Mouse (Mus musculus) liver, postnatal 0 days (tissue): ENCODE measurements around the gene Plekhj1. TPM values are rescaled to one million over a fixed set of nuclear protein-coding genes. Genes with fewer than 3 reads are reported as not detected.

Experiments used
- ATAC-seq: fragments of 200-750 bp; cut with Nextera tagmentation; 2 replicates; pipeline ENCODE4 v1.8.0; 2017; ENCODE audit warnings: mild to moderate bottlenecking, moderate library complexity
- DNase-seq: peaks from one replicate; pipeline ENCODE4 v3.0.0-alpha.2; 2016
- H3K27ac ChIP-seq: fragments of 300-500 bp; sonication (generic); 2 replicates; pipeline ENCODE4 v1.5.1; 2014; ENCODE audit warnings: antibody characterized with exemption, moderate library complexity, mild to moderate bottlenecking, low read depth
- H3K27me3 ChIP-seq: fragments of 300-500 bp; sonication (generic); 2 replicates; pipeline ENCODE4 v1.6.1; 2014; ENCODE audit warnings: low read length, control low read depth, mixed read lengths; ENCODE audit not compliant: insufficient read depth
- H3K36me3 ChIP-seq: fragments of 300-500 bp; sonication (generic); replicated peaks from 2 replicates; pipeline ENCODE4 v1.6.1; 2014; ENCODE audit warnings: mild to moderate bottlenecking, control low read depth, low read length, moderate library complexity, mixed read lengths; ENCODE audit not compliant: insufficient read depth
- H3K4me1 ChIP-seq: fragments of 300-500 bp; sonication (generic); 2 replicates; pipeline ENCODE4 v1.6.1; 2014; ENCODE audit warnings: antibody characterized with exemption, mild to moderate bottlenecking, control low read depth; ENCODE audit not compliant: insufficient read depth
- H3K4me2 ChIP-seq: fragments of 300-500 bp; sonication (generic); 2 replicates; pipeline ENCODE4 v1.6.1; 2014; ENCODE audit warnings: low read depth, mild to moderate bottlenecking, low read length, moderate library complexity, mixed read lengths
- H3K4me3 ChIP-seq: fragments of 300-500 bp; sonication (generic); 2 replicates; pipeline ENCODE4 v1.5.1; 2014; ENCODE audit warnings: low read depth, low read length
- H3K9ac ChIP-seq: fragments of 300-500 bp; sonication (generic); replicated peaks from 2 replicates; pipeline ENCODE4 v1.6.1; 2014; ENCODE audit warnings: mild to moderate bottlenecking, moderate library complexity
- H3K9me3 ChIP-seq: fragments of 300-500 bp; sonication (generic); 2 replicates; pipeline ENCODE4 v1.6.1; 2016; ENCODE audit warnings: mild to moderate bottlenecking, control low read depth, low read length, mixed read lengths
- CTCF ChIP-seq: sonication (generic); IDR thresholded peaks from 2 replicates; pipeline ENCODE4 v1.5.1; 2016; ENCODE audit warnings: antibody characterized with exemption, low read depth
- EP300 ChIP-seq: IDR thresholded peaks from 2 replicates; pipeline ENCODE4 v1.6.1; 2016; ENCODE audit warnings: antibody characterized with exemption, low read depth, mild to moderate bottlenecking
- WGBS: fragments of 180-500 bp; shearing (Covaris S2); extraction: QIAGEN DNeasy Blood & Tissue Kit; methylation state at CpG from one replicate; pipeline ENCODE4 v1.1.7; 2014; ENCODE audit not compliant: insufficient replicate concordance; 5-methylcytosine and 5-hydroxymethylcytosine counted together
- microRNA counts: library from miRNA; unstranded; fragments of <30 nt; microRNA quantifications from one replicate; lab custom pipeline; 2015
- microRNA-seq: library from miRNA; unstranded; fragments of <30 nt; microRNA quantifications from one replicate; pipeline ENCODE4, GENCODE M21; 2016
- polyA plus RNA-seq: library from polyadenylated mRNA; unstranded; fragments of >200 nt; fragmentation: Nextera tagmentation; extraction: Ambion mirVana; gene quantifications from 2 replicates; pipeline ENCODE4 v1.2.1, GENCODE M21; 2015

Gene Plekhj1
- polyA plus RNA-seq, 1 experiment from 2014 or later, result 42.0 TPM

DNA sequence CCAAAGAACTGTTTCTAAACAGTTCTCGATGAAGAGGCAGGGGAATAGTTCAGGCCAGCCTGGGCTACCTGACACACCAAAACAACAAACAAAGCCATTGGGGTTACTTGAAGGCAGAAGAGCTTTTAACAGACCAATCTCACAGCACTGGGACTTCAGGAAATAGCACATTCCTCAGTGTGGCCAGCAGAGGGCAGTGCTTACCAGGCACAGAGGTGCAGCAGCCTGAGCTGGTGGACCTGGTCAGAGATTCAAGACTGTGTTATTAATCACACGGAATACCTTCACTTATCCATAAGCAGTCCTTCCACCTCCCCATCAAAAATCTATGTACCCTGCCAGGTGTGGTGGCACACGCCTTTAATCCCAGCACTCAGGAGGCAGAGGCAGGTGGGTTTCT, 51.0 kb downstream of the Plekhj1 start:
- Histone ChIP-seq H3K9ac (no peak overlapping the region), H3K9me3 (no peaks in the 10 kb centered on the region), H3K27me3 (no peaks in the 10 kb centered on the region), H3K4me3 (no peak overlapping the region), H3K36me3 (no peaks in the 10 kb centered on the region), H3K27ac (no peak overlapping the region), H3K4me2 (no peak overlapping the region), H3K4me1 (peaks cover 23% of the 10 kb centered on the region)
- ATAC-seq (no peak), DNase-seq (peak; percentile 86)
- WGBS, result 9% methylated on average over 3 of the region's 3 CpGs
- TF ChIP-seq CTCF (peak; percentile 99), EP300 (no peak)

MicroRNAs within 50 kb of the gene (microRNA counts, 519-probe panel; counts per million panel counts)
- microRNA mmu-miR-1982 (lab: Ali Mortazavi, UCI), result not detected

Small RNAs within 50 kb of the gene (microRNA-seq; reads per million reads assigned to microRNA genes)
- 9.7 reads per million, percentile 17 among the genes with 10 or more reads in this experiment for gene Mir1982

Other genes with a start within 250 kb of the Plekhj1 start
- gene Rexo1, start 237.1 kb downstream of the Plekhj1 start, polyA plus RNA-seq, result 7.4 and 8.1 TPM in 2 replicates
- gene Klf16, start 221.3 kb downstream of the Plekhj1 start, polyA plus RNA-seq, result 6.1 and 6.5 TPM in 2 replicates
- 50.2 and 59.3 TPM in 2 replicates for gene Abhd17a, start 208.3 kb downstream of the Plekhj1 start, polyA plus RNA-seq
- 27.5 and 29.2 TPM in 2 replicates for gene Scamp4, start 195.8 kb downstream of the Plekhj1 start, polyA plus RNA-seq
- 2.1 and 2.6 TPM in 2 replicates for gene Adat3, start 195.7 kb downstream of the Plekhj1 start, polyA plus RNA-seq
- 0.20 and 0.52 TPM in 2 replicates for gene Gm49322, start 192.6 kb downstream of the Plekhj1 start, polyA plus RNA-seq
- gene Csnk1g2, start 175.8 kb downstream of the Plekhj1 start, polyA plus RNA-seq, result 41.4 and 45.8 TPM in 2 replicates
- gene Btbd2, start 141.6 kb downstream of the Plekhj1 start, polyA plus RNA-seq, result 10.7 and 11.5 TPM in 2 replicates
- 45.8 and 46.1 TPM in 2 replicates for gene Mknk2, start 120.5 kb downstream of the Plekhj1 start, polyA plus RNA-seq
- gene Mob3a, start 96.6 kb downstream of the Plekhj1 start, polyA plus RNA-seq, result 14.7 and 17.3 TPM in 2 replicates
- gene Izumo4, start 96.4 kb downstream of the Plekhj1 start, polyA plus RNA-seq, result 7.9 and 10.4 TPM in 2 replicates
- gene Ap3d1, start 56.4 kb downstream of the Plekhj1 start, polyA plus RNA-seq, result 16.4 and 19.0 TPM in 2 replicates
- gene Dot1l, start 43.4 kb downstream of the Plekhj1 start, polyA plus RNA-seq, result 4.6 TPM in 2 replicates
- gene Sf3a2, start 428 bp downstream of the Plekhj1 start, polyA plus RNA-seq, result 20.9 and 22.2 TPM in 2 replicates
- 0.06 TPM in 1 of 2 replicates, not detected in the other for gene Amh, start 6.6 kb upstream of the Plekhj1 start, polyA plus RNA-seq
- 1.6 TPM in 1 of 2 replicates, not detected in the other for gene Jsrp1, start 14.9 kb upstream of the Plekhj1 start, polyA plus RNA-seq
- 1,017 and 1,029 TPM in 2 replicates for gene Oaz1, start 28.0 kb upstream of the Plekhj1 start, polyA plus RNA-seq
- gene Lingo3, start 45.4 kb upstream of the Plekhj1 start, polyA plus RNA-seq, result not detected in 2 replicates
- gene Lsm7, start 56.6 kb upstream of the Plekhj1 start, polyA plus RNA-seq, result 104 and 108 TPM in 2 replicates
- gene Sppl2b, start 56.6 kb upstream of the Plekhj1 start, polyA plus RNA-seq, result 27.6 and 27.7 TPM in 2 replicates
- 0.12 TPM in 2 replicates for gene Tmprss9, start 73.2 kb upstream of the Plekhj1 start, polyA plus RNA-seq
- gene Timm13, start 102.3 kb upstream of the Plekhj1 start, polyA plus RNA-seq, result 242 and 244 TPM in 2 replicates
- gene Lmnb2, start 119.6 kb upstream of the Plekhj1 start, polyA plus RNA-seq, result 5.4 and 6.5 TPM in 2 replicates
- 17.3 and 18.7 TPM in 2 replicates for gene Gadd45b, start 131.4 kb upstream of the Plekhj1 start, polyA plus RNA-seq
- 1.3 TPM in 2 replicates for gene Gng7, start 216.3 kb upstream of the Plekhj1 start, polyA plus RNA-seq
- not detected in 2 replicates for gene Diras1, start 227.0 kb upstream of the Plekhj1 start, polyA plus RNA-seq
- gene Slc39a3, start 238.8 kb upstream of the Plekhj1 start, polyA plus RNA-seq, result 4.6 and 4.7 TPM in 2 replicates